Mouse (Mus musculus) megakaryocyte-erythroid progenitor cell, adult 5-6 weeks (primary cell): ENCODE results near the gene Otop2. TPM values are rescaled to one million over a fixed set of nuclear protein-coding genes. Genes with fewer than 3 reads are reported as not detected.
A peak's percentile ranks its signal among the peaks of the same experiment; 100 is the strongest.

ENCODE experiments used
- ATAC-seq: replicated peaks from 2 replicates; pipeline ENCODE4 v1.8.0; 2016; ENCODE audit warnings: mild to moderate bottlenecking, inconsistent platforms; ENCODE audit not compliant: severe bottlenecking, poor library complexity, low FRiP score, low TSS enrichment
- total RNA-seq, 2 experiments: library from RNA; stranded (forward) in 1 of 2; stranded (reverse) in 1 of 2; fragments of 200-1000, 215-1000 nt in 1 of 2; fragments of >200 nt in 1 of 2; fragmentation: Nextera tagmentation in 1 of 2; gene quantifications; 2 replicates each; pipeline ENCODE4 v1.2.3; 2014 to 2017

Otop2 gene
- total RNA-seq, 2 experiments from 2014 or later, result not detected

DNA sequence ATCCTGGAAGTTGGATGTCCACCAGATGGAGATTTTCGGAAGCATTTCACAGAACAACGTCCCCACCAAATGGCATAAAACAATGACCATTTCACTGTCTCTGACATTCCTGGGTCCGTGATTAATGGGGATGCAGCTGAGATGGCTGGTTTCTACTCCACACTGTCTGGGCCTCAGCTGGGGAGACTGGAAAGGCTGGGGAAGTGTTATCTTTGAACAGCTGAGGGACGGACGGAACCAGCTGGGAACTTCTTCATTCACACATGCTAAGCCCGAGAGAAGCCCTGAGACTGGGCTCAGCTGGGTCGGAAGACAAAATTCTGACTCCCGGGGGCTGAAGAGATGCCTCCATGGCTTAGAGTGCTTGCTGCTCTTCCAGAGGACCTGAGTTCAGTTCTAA is 64.4 kb downstream of the Otop2 start:
- ATAC-seq, result no peak

DNA sequence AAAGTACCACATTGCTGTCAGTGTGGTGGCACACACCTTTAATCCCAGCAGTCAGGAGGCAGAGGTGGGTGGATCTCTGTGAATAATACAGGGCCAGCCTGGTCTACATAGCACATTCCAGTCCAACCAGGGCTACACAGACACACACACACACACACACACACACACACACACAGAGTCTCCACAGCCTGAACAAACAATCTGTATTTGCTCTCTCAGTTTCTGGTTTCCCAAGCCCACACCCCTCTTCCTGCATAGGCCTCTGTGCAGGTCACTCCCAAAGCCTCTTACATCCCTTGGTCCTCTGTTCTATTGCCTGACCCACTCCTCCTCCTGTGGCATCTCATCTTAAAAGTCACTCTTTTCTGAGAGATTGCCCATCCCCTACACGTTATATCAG is 65.1 kb downstream of the Otop2 start:
- no peak for ATAC-seq

DNA sequence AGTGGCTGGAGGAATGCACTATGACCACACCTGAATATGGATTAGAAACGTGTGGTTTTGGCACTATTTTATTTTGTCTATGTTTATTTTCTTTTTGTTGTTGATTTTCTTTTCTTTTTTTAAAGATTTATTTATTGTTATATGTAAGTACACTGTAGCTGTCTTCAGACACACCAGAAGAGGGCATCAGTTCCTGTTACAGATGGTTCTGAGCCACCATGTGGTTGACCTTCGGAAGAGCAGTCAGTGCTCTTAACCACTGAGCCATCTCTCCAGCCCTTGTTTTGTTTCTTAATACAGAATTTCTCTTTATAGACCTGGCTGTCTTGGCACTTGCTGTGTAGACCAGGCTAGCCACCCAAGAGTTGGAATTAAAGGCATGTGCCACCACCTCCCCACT is 65.8 kb downstream of the Otop2 start:
- ATAC-seq, result no peak

DNA sequence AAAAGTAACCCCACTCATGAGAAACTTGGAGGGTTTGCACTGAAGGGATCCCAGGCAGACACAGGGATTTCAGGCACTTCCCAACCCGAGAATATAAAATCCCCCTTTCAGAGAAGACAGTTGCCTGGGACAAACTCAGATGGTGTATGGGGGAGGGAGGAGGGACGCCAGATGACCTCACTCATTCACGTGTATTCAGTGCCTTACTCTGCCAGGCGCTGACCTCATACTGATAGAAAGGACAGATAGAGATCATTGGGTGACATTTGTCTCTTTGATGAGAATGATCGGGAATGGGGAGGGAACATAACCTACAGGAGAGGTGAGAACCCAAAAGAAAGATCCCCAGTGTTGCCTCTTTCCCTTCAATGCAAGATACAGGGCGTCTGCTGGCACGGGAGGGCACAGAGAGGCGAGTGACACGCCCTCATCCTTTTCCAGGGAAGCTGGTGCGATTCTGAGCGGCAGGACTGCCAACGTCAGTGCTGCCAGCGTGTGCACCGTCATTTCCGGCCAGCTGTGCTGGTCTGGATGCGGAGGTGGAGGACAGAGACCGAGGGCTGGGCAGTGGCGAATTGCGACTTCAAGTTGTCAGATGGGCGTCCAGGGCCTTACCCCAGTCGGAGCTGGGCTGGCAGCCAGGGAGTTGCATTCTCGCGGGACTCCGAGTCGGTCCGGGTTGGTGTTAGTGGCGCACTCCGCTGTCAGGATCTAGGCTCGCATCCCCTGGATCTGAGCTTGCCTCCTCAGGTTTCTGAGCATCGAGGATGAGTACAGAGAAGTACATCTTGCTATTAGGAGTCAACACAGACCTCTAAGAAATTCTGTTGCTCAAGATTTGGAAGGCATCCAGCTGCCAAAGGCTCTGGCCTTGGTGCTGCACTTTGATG is 67.1 kb downstream of the Otop2 start:
- peak; percentile 62 for ATAC-seq

DNA sequence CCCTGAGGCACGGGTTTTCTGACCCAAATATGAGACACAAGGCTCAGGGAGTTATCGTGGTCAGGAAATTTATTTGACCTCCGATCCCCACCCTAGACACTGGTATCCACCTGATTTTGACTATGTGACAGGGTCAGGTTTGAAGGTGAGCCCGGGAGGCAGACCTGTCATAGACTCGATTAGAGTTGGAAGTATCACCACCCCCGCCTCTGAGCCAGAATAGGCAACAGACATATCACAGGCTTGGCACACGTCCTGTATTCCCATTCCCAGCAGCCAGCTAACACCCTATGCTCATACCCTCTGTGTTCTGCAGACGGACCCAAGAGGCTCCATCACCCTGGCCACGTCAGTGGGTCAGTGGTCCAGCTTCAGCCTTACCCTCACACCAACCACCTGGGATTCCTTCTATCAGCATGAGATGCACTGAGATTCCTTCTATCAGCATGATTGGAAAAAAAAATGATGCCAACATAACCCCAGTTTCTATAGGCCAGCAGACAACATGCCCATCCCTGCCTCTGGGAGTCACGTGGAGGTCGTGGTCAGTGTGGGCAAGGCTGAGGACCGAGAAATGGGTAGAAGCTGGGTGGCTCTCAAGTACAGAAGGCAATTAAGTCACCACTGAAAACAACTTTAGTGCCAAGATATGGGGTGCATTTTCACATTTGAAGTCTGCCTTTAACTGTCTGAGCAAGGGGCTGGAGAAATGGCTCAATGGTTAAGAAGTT is 67.9 kb downstream of the Otop2 start:
- ATAC-seq, result no peak

DNA sequence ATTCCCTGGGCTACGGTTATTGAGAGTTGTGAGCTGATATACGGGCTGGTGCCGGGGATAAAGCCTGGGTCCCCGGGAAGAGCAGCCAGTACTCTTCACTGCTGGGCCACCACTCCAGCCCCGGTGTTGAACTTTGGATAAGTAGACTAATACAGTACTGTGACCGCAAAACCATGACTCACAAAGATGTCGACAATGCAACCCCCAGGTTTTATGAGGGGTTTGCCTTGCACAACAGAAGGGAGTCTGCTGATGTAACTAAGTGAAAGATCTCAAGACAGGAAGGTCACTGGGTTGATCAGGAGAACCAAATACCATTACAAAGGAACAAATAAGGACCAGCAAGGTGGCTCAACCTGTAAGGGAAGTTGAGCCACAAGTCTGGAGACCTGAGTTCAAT is 69.8 kb downstream of the Otop2 start:
- ATAC-seq, result no peak

DNA sequence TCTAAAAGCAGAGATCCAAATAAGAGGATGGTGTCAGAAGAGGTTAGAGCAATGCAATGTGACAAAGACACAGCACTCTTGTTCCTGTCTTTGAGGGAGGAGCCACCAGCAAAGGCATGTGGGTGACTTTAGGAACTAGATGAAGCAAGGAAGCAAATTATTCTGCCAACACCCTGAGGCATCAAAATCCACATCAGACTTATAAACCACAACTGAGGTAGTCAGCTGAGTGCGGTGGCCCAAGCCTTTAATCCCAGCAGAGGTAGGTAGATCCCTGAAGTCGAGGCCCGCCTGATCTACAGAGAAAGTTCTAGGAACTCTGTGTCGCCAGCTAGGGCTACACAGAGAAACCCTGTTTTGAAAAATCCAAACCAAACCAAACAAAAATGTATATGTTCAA is 70.3 kb downstream of the Otop2 start:
- no peak for ATAC-seq

DNA sequence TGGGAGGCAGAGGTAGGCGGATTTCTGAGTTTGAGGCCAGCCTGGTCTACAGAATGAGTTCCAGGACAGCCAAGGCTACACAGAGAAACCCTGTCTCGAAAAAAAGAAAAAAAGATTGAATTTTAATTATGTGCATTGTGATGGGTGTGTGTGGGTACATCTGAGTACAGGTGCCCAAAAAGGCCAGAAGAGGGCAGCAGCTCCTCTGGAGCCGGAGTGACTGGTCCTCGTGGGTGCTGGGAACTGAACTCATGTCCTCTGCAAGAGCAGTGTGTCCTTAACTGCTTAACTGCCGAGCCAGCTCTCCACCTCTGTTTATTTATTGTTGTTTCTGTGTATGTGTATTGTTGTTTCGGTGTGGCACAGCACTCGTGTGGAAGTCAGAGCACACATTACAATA is 70.9 kb downstream of the Otop2 start:
- ATAC-seq, result no peak

DNA sequence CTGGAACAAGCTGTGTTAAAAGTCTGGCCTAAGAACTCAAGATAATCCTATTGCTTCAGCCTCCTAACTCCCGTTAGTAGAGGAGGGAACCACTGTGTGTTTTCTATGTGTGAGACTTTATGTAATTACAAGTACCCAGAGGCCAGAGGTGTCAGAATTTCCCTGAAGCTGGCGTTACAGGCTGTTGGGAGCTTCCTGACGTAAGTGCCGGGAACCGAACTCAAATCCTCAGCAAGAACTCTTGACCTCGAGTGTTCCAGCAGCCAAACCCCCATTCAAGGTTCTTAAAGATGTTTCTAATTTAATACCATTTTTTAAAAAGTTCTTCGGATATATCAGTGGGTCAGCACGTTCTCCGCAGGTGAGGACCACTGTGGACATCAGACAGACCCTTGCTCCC is 74.3 kb downstream of the Otop2 start:
- no peak for ATAC-seq

Other genes starting within 250 kb of the Otop2 start
- not detected in 2 replicates for gene Cd300e, start 245.0 kb upstream of the Otop2 start, total RNA-seq (2014; fragmentation: Nextera tagmentation)
- not detected in 2 replicates for gene Cd300e, start 245.0 kb upstream of the Otop2 start, total RNA-seq (2017)
- 24.4 and 34.3 TPM in 2 replicates for gene Rab37, start 215.7 kb upstream of the Otop2 start, total RNA-seq (2014; fragmentation: Nextera tagmentation)
- gene Rab37, start 215.7 kb upstream of the Otop2 start, total RNA-seq (2017), result 23.5 and 74.4 TPM in 2 replicates
- gene Cd300lf, start 173.2 kb upstream of the Otop2 start, total RNA-seq (2014; fragmentation: Nextera tagmentation), result 2.1 TPM in 1 of 2 replicates, not detected in the other
- 1.0 and 3.4 TPM in 2 replicates for gene Cd300lf, start 173.2 kb upstream of the Otop2 start, total RNA-seq (2017)
- gene Slc9a3r1, start 143.8 kb upstream of the Otop2 start, total RNA-seq (2014; fragmentation: Nextera tagmentation), result 20.4 and 22.2 TPM in 2 replicates
- 25.9 and 28.3 TPM in 2 replicates for gene Slc9a3r1, start 143.8 kb upstream of the Otop2 start, total RNA-seq (2017)
- gene Tmem104, start 119.7 kb upstream of the Otop2 start, total RNA-seq (2014; fragmentation: Nextera tagmentation), result 5.0 and 10.1 TPM in 2 replicates
- gene Tmem104, start 119.7 kb upstream of the Otop2 start, total RNA-seq (2017), result 1.8 and 7.9 TPM in 2 replicates
- gene Nat9, start 119.3 kb upstream of the Otop2 start, total RNA-seq (2014; fragmentation: Nextera tagmentation), result 15.0 and 24.9 TPM in 2 replicates
- gene Nat9, start 119.3 kb upstream of the Otop2 start, total RNA-seq (2017), result 19.4 and 51.5 TPM in 2 replicates
- not detected in 2 replicates for gene Grin2c, start 39.9 kb upstream of the Otop2 start, total RNA-seq (2014; fragmentation: Nextera tagmentation)
- not detected in 2 replicates for gene Grin2c, start 39.9 kb upstream of the Otop2 start, total RNA-seq (2017)
- 17.0 and 18.6 TPM in 2 replicates for gene Fdxr, start 30.1 kb upstream of the Otop2 start, total RNA-seq (2014; fragmentation: Nextera tagmentation)
- gene Fdxr, start 30.1 kb upstream of the Otop2 start, total RNA-seq (2017), result 5.9 and 20.8 TPM in 2 replicates
- 0.17 TPM in 1 of 2 replicates, not detected in the other for gene Fads6, start 9.5 kb upstream of the Otop2 start, total RNA-seq (2014; fragmentation: Nextera tagmentation)
- 0.38 TPM in 1 of 2 replicates, not detected in the other for gene Fads6, start 9.5 kb upstream of the Otop2 start, total RNA-seq (2017)
- not detected in 2 replicates for gene Ush1g, start 14.9 kb downstream of the Otop2 start, total RNA-seq (2014; fragmentation: Nextera tagmentation)
- gene Ush1g, start 14.9 kb downstream of the Otop2 start, total RNA-seq (2017), result not detected in 2 replicates
- not detected in 2 replicates for gene Otop3, start 27.6 kb downstream of the Otop2 start, total RNA-seq (2014; fragmentation: Nextera tagmentation)
- not detected in 2 replicates for gene Otop3, start 27.6 kb downstream of the Otop2 start, total RNA-seq (2017)
- 0.17 TPM in 1 of 2 replicates, not detected in the other for gene Hid1, start 60.6 kb downstream of the Otop2 start, total RNA-seq (2014; fragmentation: Nextera tagmentation)
- gene Hid1, start 60.6 kb downstream of the Otop2 start, total RNA-seq (2017), result not detected in 2 replicates
- not detected in 2 replicates for gene Cdr2l, start 74.8 kb downstream of the Otop2 start, total RNA-seq (2014; fragmentation: Nextera tagmentation)
- 0.38 TPM in 1 of 2 replicates, not detected in the other for gene Cdr2l, start 74.8 kb downstream of the Otop2 start, total RNA-seq (2017)
- gene Mrpl58, start 96.6 kb downstream of the Otop2 start, total RNA-seq (2014; fragmentation: Nextera tagmentation), result 81.8 and 92.4 TPM in 2 replicates
- gene Mrpl58, start 96.6 kb downstream of the Otop2 start, total RNA-seq (2017), result 56.9 and 64.4 TPM in 2 replicates
- 864 and 908 TPM in 2 replicates for gene Atp5h, start 112.8 kb downstream of the Otop2 start, total RNA-seq (2014; fragmentation: Nextera tagmentation)
- gene Atp5h, start 112.8 kb downstream of the Otop2 start, total RNA-seq (2017), result 793 and 990 TPM in 2 replicates
- 17.4 and 18.4 TPM in 2 replicates for gene Kctd2, start 113.0 kb downstream of the Otop2 start, total RNA-seq (2014; fragmentation: Nextera tagmentation)
- 10.9 and 13.0 TPM in 2 replicates for gene Kctd2, start 113.0 kb downstream of the Otop2 start, total RNA-seq (2017)
- not detected in 2 replicates for gene Trim80, start 133.4 kb downstream of the Otop2 start, total RNA-seq (2014; fragmentation: Nextera tagmentation)
- not detected in 2 replicates for gene Trim80, start 133.4 kb downstream of the Otop2 start, total RNA-seq (2017)
- not detected in 2 replicates for gene Slc16a5, start 155.3 kb downstream of the Otop2 start, total RNA-seq (2014; fragmentation: Nextera tagmentation)
- not detected in 2 replicates for gene Slc16a5, start 155.3 kb downstream of the Otop2 start, total RNA-seq (2017)
- 4.2 and 10.1 TPM in 2 replicates for gene Armc7, start 168.5 kb downstream of the Otop2 start, total RNA-seq (2014; fragmentation: Nextera tagmentation)
- 8.3 and 8.7 TPM in 2 replicates for gene Armc7, start 168.5 kb downstream of the Otop2 start, total RNA-seq (2017)
- 81.6 and 117 TPM in 2 replicates for gene Nt5c, start 184.7 kb downstream of the Otop2 start, total RNA-seq (2014; fragmentation: Nextera tagmentation)
- 79.8 and 101 TPM in 2 replicates for gene Nt5c, start 184.7 kb downstream of the Otop2 start, total RNA-seq (2017)
- 167 and 191 TPM in 2 replicates for gene Jpt1, start 207.2 kb downstream of the Otop2 start, total RNA-seq (2014; fragmentation: Nextera tagmentation)
- gene Jpt1, start 207.2 kb downstream of the Otop2 start, total RNA-seq (2017), result 122 and 142 TPM in 2 replicates
- gene Sumo2, start 229.1 kb downstream of the Otop2 start, total RNA-seq (2014; fragmentation: Nextera tagmentation), result 541 and 596 TPM in 2 replicates
- gene Sumo2, start 229.1 kb downstream of the Otop2 start, total RNA-seq (2017), result 518 and 674 TPM in 2 replicates